Mouse (Mus musculus): ENCODE results near the gene Osbpl9.

Gene Osbpl9

GRCm38 (mm10) chr4:109134955-109135354, 67.1 kb downstream of the Osbpl9 start:
- DNase-seq (ENCODE audit: low spot score in 2 of 2), result no peak

- no peak for DNase-seq (ENCODE audit: low spot score in 2 of 2)
Observed at GRCm38 (mm10) chr4:109131256-109131872, 70.7 kb downstream of the Osbpl9 start.

- DNase-seq (ENCODE audit: low spot score in 2 of 2), result no peak
Observed at GRCm38 (mm10) chr4:109128971-109129370, 73.1 kb downstream of the Osbpl9 start.

GRCm38 (mm10) chr4:109128017-109128416, 74.1 kb downstream of the Osbpl9 start:
- no peak for DNase-seq (ENCODE audit: low spot score in 2 of 2)

GRCm38 (mm10) chr4:109126834-109127564, 75.1 kb downstream of the Osbpl9 start:
- no peak for DNase-seq (ENCODE audit: low spot score in 2 of 2)

GRCm38 (mm10) chr4:109125746-109126425, 76.2 kb downstream of the Osbpl9 start:
- DNase-seq (ENCODE audit: low spot score in 2 of 2), result no peak

GRCm38 (mm10) chr4:109122830-109123555, 79.1 kb downstream of the Osbpl9 start:
- no peak for DNase-seq (ENCODE audit: low spot score in 2 of 2)

GRCm38 (mm10) chr4:109120735-109121134, 81.3 kb downstream of the Osbpl9 start:
- DNase-seq (ENCODE audit: low spot score in 2 of 2), result no peak

- no peak for DNase-seq (ENCODE audit: low spot score in 2 of 2)
Observed at GRCm38 (mm10) chr4:109119641-109120125, 82.4 kb downstream of the Osbpl9 start.

- DNase-seq (ENCODE audit: low spot score in 2 of 2), result no peak
Observed at GRCm38 (mm10) chr4:109118327-109118659, 83.8 kb downstream of the Osbpl9 start.

GRCm38 (mm10) chr4:109117596-109118326, 84.3 kb downstream of the Osbpl9 start:
- peak; percentile 92 to 95 for DNase-seq (ENCODE audit: low spot score in 2 of 2)

- no peak for DNase-seq (ENCODE audit: low spot score in 2 of 2)
Observed at GRCm38 (mm10) chr4:109116938-109117337, 85.1 kb downstream of the Osbpl9 start.

- DNase-seq (ENCODE audit: low spot score in 2 of 2), result no peak
Observed at GRCm38 (mm10) chr4:109116494-109116893, 85.6 kb downstream of the Osbpl9 start.

- DNase-seq (ENCODE audit: low spot score in 2 of 2), result no peak
Observed at GRCm38 (mm10) chr4:109115742-109116141, 86.3 kb downstream of the Osbpl9 start.

GRCm38 (mm10) chr4:109114308-109114707, 87.8 kb downstream of the Osbpl9 start:
- DNase-seq (ENCODE audit: low spot score in 2 of 2), result no peak

- no peak for DNase-seq (ENCODE audit: low spot score in 2 of 2)
Observed at GRCm38 (mm10) chr4:109112915-109113505, 89.1 kb downstream of the Osbpl9 start.

GRCm38 (mm10) chr4:109110978-109111377, 91.1 kb downstream of the Osbpl9 start:
- DNase-seq (ENCODE audit: low spot score in 2 of 2), result no peak

- no peak for DNase-seq (ENCODE audit: low spot score in 2 of 2)
Observed at GRCm38 (mm10) chr4:109109686-109110085, 92.4 kb downstream of the Osbpl9 start.

GRCm38 (mm10) chr4:109109012-109109411, 93.1 kb downstream of the Osbpl9 start:
- no peak for DNase-seq (ENCODE audit: low spot score in 2 of 2)

- no peak for DNase-seq (ENCODE audit: low spot score in 2 of 2)
Observed at GRCm38 (mm10) chr4:109106594-109106993, 95.5 kb downstream of the Osbpl9 start.

GRCm38 (mm10) chr4:109106034-109106433, 96.0 kb downstream of the Osbpl9 start:
- no peak for DNase-seq (ENCODE audit: low spot score in 2 of 2)
